ENCODE assay signal across 7 mouse cellular contexts in genomic region chr11:32137719-32138613, GRCm38 (mm10).
DNase-seq lines count a peak whose midpoint lies in the region; ATAC-seq and TF ChIP-seq lines count a peak whose summit lies in the region.

No protein-coding gene starts in this region.

- H3K4me2 ChIP-seq in embryonic facial prominence, embryonic 13.5 days: peak overlapping the region; percentile 35
- H3K4me2 ChIP-seq in midbrain, embryonic 11.5 days: peak overlapping the region; percentile 12; the same call in 1 of the 2 replicates

- WGBS in embryonic facial prominence, embryonic 13.5 days: 33% methylated on average over 15 of the region's 15 CpGs
- WGBS in kidney, adult 2 months: 25% methylated on average over 15 of the region's 15 CpGs
- WGBS in midbrain, embryonic 11.5 days: 28% methylated on average over 15 of the region's 15 CpGs

- H3K27me3 ChIP-seq in embryonic facial prominence, embryonic 13.5 days: no peaks in the 10 kb centered on the region
- H3K27me3 ChIP-seq in kidney, adult 2 months (replicated peaks; ENCODE audit: control insufficient read depth, insufficient read depth, low read length): no peaks in the 10 kb centered on the region
- no peaks in the 10 kb centered on the region for H3K27me3 ChIP-seq in midbrain, embryonic 11.5 days (ENCODE audit: control insufficient read depth, insufficient read depth, low read length)

- no peaks in the 10 kb centered on the region for H3K9me3 ChIP-seq in embryonic facial prominence, embryonic 13.5 days
- H3K9me3 ChIP-seq in midbrain, embryonic 11.5 days (ENCODE audit: control insufficient read depth, low read length): no peaks in the 10 kb centered on the region

- H3K4me1 ChIP-seq in embryonic facial prominence, embryonic 13.5 days: peaks cover 16% of the 10 kb centered on the region
- 0 out of 2 replicates have a peak, but pooled peaks cover 6% of the 10 kb centered on the region for H3K4me1 ChIP-seq in kidney, adult 2 months (ENCODE audit: control insufficient read depth, insufficient read depth, low read length)
- peaks cover 14% of the 10 kb centered on the region for H3K4me1 ChIP-seq in midbrain, embryonic 11.5 days (ENCODE audit: control insufficient read depth, insufficient read depth, low read length)

- TF ChIP-seq POLR2A in kidney, adult 2 months (IDR thresholded peaks at IDR 0.05; ENCODE audit: low read depth, low read length): no peak

- H3K4me3 ChIP-seq in embryonic facial prominence, embryonic 13.5 days: no peak overlapping the region
- H3K4me3 ChIP-seq in kidney, adult 2 months (ENCODE audit: insufficient read depth, low read depth, low read length): no peak overlapping the region
- H3K4me3 ChIP-seq in midbrain, embryonic 11.5 days (ENCODE audit: low read depth, low read length): no peak overlapping the region

- no peak overlapping the region for H3K9ac ChIP-seq in embryonic facial prominence, embryonic 13.5 days
- H3K9ac ChIP-seq in midbrain, embryonic 11.5 days (ENCODE audit: low read length): peak overlapping the region; percentile 42

- no peak for TF ChIP-seq CTCF in kidney, adult 2 months (conservative IDR thresholded peaks at IDR 0.05; ENCODE audit: insufficient read depth, insufficient read length, low read depth, low read length)

- H3K27ac ChIP-seq in embryonic facial prominence, embryonic 13.5 days: no peak overlapping the region
- peak overlapping the region; percentile 53 for H3K27ac ChIP-seq in kidney, adult 2 months (ENCODE audit: insufficient read depth, low read depth, low read length)
- peak overlapping the region; percentile 58; the same call in 1 of the 2 replicates for H3K27ac ChIP-seq in midbrain, embryonic 11.5 days (ENCODE audit: low read depth, low read length)

- ATAC-seq in embryonic facial prominence, embryonic 13.5 days (ENCODE audit: insufficient number of reproducible peaks, insufficient read depth, low FRiP score, low TSS enrichment, low read depth): no peak
- ATAC-seq in midbrain, embryonic 11.5 days (ENCODE audit: low FRiP score): peak; percentile 73
- no peak for ATAC-seq in frontal cortex, adult (ENCODE audit: low TSS enrichment)
- no peak for ATAC-seq in erythroid progenitor cell, adult 5-6 weeks (replicated peaks; ENCODE audit: low FRiP score, poor library complexity, severe bottlenecking)

- no peaks in the 10 kb centered on the region for H3K36me3 ChIP-seq in embryonic facial prominence, embryonic 13.5 days
- H3K36me3 ChIP-seq in kidney, adult 2 months (ENCODE audit: control insufficient read depth, insufficient read depth, low read length): no peaks in the 10 kb centered on the region
- H3K36me3 ChIP-seq in midbrain, embryonic 11.5 days (ENCODE audit: control insufficient read depth, insufficient read depth, low read length): no peaks in the 10 kb centered on the region

- peak; percentile 85 for DNase-seq in ZHBTc4 (ENCODE audit: low read depth, low spot score)
- DNase-seq in kidney, adult 2 months: peak; percentile 54
- peak; percentile 89 for DNase-seq in midbrain, embryonic 11.5 days (ENCODE audit: low spot score, missing footprints)
- DNase-seq in gastrocnemius, postnatal 4 days (ENCODE audit: low spot score in 2 of 2): no peak

Comparison
In these comparisons a context has a peak if more than half of its experiments do, and no peak if none do; other contexts are left out.
1. DNase-seq: peak in ZHBTc4 (single experiment), kidney, adult 2 months (single experiment) and midbrain, embryonic 11.5 days (single experiment); none in gastrocnemius, postnatal 4 days (0 of 2).